Mouse (Mus musculus) layer of hippocampus, adult 9-10 months (tissue): ENCODE measurements around the gene Etv4.
A peak's percentile ranks its signal among the peaks of the same experiment; 100 is the strongest.

Source experiments
- DNase-seq: peaks from one replicate; pipeline ENCODE4 v3.0.0; 2022; ENCODE audit warnings: low spot score

The Etv4 gene

GRCm38 (mm10) chr11:101785852-101786205, 658 bp upstream of the Etv4 start:
- DNase-seq, result no peak

DNA sequence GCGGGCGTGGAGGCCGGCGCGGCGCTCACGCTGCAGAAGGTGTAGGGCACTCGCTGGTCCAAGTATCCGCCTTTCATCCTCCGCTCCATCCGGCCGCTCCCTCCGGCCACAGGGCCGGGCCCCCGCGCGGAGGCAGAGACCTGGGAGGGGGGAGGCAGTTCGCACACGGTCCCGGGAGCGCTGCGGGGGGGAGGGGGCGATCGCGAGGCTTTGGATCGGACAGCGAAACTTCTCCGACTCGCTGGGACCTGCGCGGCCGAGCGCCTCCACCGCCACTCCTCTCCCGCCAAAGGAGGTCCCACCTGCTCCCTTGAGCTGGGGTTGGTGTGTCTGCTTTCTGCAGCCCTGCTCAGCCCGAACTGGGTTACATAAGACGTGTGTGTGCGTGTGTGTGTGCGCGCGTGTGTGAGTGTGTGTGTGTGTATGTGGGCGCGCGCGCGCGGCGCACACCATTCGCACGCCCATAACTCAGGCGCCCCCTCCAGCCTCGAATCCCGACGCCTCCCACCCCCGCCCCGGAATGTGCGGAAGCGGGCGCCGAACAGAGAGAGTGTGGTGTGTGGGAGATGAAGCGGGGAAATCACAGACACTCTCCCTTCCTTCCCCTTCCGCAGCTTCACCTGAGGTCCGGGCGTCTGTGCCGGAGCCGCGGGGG, 556 bp downstream of the Etv4 start:
- no peak for DNase-seq

DNA sequence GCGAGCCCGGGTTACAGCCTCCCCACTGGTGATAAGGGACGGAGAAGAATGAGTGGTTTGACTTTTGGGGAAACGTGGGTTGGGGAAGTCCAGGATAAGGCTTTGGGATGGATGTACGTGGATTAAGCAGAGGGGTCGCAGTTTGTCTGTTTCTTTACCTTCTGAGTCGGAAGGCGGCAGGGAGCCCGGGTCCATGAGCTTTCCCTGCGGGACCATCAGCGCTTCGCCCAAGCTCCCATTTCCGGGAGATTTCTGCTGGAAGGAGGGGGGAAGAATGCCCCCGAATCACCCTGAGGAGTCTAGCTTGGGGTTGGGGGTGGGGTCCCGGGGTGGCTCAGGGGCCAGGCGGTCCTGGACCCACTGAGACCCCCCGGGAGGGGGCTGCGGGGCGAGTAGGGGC, 1.1 kb downstream of the Etv4 start:
- no peak for DNase-seq

DNA sequence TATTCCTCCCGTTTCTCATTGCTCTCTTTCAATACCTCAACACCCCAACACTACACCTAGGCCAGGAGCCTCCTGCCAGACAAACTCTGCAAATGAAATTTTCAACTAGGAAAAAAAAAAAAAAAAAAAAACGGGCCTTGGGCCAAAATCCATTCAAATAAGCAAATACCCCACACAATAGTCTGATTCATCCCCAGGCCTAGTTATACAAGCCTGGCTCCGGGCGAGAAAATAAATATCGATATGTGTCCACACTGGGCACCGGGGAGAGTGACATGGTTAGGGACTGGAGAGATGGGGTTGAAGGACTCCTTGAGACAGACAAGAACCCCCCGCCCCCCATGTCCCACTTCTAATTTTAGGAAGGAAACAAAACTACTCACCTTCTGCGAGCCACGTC, 1.6 kb downstream of the Etv4 start:
- no peak for DNase-seq

DNA sequence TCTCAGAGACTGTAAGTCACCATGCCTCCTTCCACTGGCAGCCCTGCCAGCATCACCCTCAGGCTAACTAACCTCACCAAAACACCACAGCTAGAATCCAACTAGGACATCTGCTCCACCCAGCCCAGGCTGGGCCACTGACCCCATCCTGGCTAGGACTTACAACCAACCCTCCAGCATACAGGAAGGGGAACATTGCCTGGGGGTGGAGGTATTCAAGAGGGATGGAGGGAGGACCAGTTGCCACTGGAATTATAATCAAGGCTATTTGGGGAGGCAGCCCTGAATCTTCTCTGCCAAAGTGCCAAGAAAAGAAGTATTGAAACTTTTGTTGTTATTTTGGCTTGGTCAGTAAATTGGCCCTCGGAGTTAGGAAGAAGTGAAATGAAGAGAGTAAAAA, 2.0 kb downstream of the Etv4 start:
- no peak for DNase-seq

DNA sequence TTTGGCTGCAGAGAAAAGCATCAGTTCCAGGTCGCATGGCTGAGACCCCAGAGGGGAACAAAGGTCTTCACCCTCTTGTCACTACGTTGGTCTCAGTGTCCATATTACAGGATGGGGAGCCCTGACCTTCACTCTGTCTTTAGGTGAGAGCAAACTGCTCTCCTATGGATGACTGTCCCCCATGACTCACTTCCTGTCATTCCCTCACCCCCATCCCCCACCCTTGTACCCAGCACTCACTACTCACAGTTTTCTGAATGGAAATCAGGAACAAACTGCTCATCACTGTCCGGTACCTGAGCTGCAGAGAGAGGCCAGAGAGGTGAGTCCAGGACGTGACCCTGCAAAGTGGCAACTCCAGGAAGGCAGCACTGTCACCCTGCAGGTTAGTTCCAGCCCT, 8.3 kb downstream of the Etv4 start:
- DNase-seq, result no peak

DNA sequence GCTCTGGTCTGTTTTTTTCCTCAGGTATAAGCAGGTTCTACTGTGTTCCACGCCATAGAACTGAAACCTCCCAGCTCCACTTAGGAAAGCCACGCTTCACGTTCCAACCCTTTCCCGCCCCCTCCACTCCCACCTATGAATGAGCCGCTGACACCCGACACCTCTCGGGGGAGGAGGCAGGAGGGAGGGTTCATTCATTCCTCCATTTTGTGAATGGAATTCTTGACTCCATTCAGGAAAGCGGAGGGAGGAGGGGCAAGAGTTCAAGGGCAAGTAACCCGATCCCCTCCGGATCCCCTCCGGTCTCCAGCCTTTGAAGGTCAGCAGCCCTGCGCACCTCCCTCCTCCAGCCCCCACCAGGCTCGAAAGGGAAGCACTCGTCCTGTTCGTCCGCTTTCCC, 12.7 kb downstream of the Etv4 start:
- DNase-seq, result no peak

DNA sequence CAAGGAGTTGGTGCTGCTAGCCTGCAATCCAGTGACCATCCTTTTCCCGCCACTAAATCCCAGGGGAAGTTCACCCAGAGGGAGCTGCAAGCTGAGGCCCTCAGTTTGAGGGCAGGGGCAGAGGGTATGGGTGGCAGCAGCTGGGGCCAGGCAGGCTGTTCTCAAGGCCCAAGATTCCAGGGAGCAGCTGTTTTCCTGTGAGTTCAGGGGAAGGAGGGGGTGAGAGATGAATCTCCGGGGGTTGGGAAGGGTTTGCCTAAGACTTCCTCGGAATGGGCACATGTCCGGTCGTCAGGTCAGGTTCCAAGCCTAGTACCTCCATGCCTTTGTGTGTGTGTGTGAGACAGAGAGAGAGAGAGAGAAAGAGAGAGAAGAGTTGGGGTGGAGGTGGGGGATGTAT, 13.1 kb downstream of the Etv4 start:
- DNase-seq, result no peak

- DNase-seq, result no peak
These were observed 14.9 kb downstream of the Etv4 start for GRCm38 (mm10) chr11:101770266-101770665.

GRCm38 (mm10) chr11:101768721-101769120, 16.4 kb downstream of the Etv4 start:
- DNase-seq, result no peak

- no peak for DNase-seq
These were observed 17.8 kb downstream of the Etv4 start for GRCm38 (mm10) chr11:101767326-101767725.

GRCm38 (mm10) chr11:101764546-101764945, 20.6 kb downstream of the Etv4 start:
- DNase-seq, result no peak

DNA sequence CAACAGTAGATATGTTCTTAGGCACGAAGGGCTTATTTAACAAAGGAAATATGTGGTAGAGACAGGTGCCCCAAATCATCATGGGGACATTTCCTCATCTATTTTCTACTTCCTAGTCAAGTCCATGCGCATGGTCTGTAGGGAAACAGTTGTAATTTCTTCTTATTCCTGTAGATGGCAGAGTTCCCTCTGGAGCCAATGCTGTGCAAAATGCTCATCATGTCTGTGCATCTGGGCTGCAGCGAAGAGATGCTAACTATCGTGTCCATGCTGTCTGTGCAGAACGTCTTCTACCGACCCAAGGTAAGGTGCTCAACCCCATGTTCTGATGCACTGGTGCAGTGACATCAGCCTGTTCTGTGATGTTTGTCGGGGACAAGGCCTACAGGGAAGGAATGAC, 21.4 kb downstream of the Etv4 start:
- DNase-seq, result peak; percentile 69

GRCm38 (mm10) chr11:101759530-101759929, 25.6 kb downstream of the Etv4 start:
- DNase-seq, result no peak

DNA sequence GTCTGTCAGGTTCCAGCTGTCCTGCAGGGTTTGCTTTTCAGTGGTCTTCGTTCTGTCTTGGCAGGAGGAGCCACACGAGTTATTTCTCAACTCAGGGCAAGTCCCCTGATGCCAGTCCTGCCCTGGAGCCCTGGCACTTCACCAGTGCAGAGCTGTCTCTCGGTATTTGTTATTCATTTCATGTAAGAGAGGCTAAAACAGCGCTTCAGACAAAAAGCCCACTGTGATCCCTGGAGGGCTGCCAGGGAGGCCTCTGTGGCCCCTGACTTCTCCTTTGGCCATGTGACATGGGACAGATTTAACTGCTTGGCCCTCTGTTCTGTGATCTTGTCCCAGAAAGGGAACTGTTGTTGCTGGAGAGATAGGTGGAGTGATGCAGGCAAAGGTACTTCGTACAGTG, 26.7 kb downstream of the Etv4 start:
- DNase-seq, result peak; percentile 31

- no peak for DNase-seq
These were observed 27.8 kb downstream of the Etv4 start for GRCm38 (mm10) chr11:101757366-101757765.

DNA sequence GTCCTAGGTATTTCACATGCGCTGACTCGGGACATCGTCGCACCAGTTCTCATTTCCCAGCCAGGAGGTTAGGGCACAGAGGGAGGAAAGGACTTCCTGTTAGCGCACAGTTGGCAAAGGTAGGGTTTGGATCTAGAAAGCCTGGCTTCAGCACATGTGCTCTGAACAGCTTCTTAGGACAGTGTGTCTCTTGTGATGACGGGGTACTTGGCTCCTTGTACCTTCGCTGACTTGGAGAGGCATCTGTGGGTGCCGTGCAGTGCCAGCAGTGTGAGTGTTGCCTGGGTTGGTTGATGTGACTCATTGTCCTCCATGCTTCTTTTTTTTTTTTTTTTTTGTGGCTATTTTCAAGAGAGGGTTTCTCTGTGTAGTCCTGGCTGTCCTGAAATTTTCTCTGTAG, 28.6 kb downstream of the Etv4 start:
- DNase-seq, result no peak

- DNase-seq, result no peak
These were observed 51.6 kb downstream of the Etv4 start for GRCm38 (mm10) chr11:101733596-101733995.

- peak; percentile 99 for DNase-seq
These were observed 52.4 kb downstream of the Etv4 start, which contains the start of gene Dhx8 for GRCm38 (mm10) chr11:101732518-101733440. Gene Dhx8 (plus strand): TSS chr11:101732919.

DNA sequence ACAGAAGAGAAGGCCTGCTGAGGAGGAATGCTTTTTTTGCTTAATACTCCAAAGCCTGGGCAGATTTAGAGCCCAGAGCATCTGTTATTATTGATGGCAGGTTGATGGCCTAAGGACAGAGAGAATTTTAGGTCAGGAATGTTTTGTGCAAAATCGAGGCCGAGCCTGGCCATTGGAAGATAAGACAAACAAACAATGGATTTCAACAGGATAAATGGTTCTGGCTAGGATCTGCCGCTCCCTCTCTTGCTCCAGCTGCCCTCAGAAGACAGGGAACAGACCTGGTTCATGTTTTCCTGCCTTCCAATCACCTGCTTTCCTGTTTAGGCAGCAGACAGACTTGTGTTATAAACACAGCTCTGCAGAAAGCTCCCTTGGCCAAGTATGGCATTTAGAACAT, 55.9 kb downstream of the Etv4 start:
- DNase-seq, result no peak

GRCm38 (mm10) chr11:101726765-101727164, 58.4 kb downstream of the Etv4 start:
- DNase-seq, result no peak

- DNase-seq, result no peak
These were observed 60.1 kb downstream of the Etv4 start for GRCm38 (mm10) chr11:101725043-101725442.

- DNase-seq, result no peak
These were observed 65.1 kb downstream of the Etv4 start for GRCm38 (mm10) chr11:101719986-101720520.
